Mouse (Mus musculus) ES-E14 (cell line): ENCODE results near the gene Med13l. TPM values are rescaled to one million over a fixed set of nuclear protein-coding genes. Genes with fewer than 3 reads are reported as not detected.

ENCODE experiments used
- DNase-seq: peaks from one replicate; pipeline ENCODE4 v3.0.0-alpha.2; 2013; ENCODE audit warnings: low read depth, low spot score
- H3K27ac ChIP-seq: 2 replicates; pipeline ENCODE4 v1.5.1; 2012; ENCODE audit warnings: low read depth, mild to moderate bottlenecking, low read length, moderate library complexity, mixed read lengths; ENCODE audit not compliant: poor library complexity, insufficient read depth, severe bottlenecking
- H3K36me3 ChIP-seq: 2 replicates; pipeline ENCODE4 v1.6.1; 2012; ENCODE audit warnings: mild to moderate bottlenecking, low read length, moderate library complexity, mixed read lengths; ENCODE audit not compliant: control insufficient read depth, poor library complexity, insufficient read depth, severe bottlenecking
- H3K4me1 ChIP-seq, 2 experiments: fragments of 150-350 bp in 1 of 2; sonication (generic) in 1 of 2; 2 replicates each; pipeline ENCODE4 v1.6.1; 2012; ENCODE audit warnings: low read length in 2 of 2, mild to moderate bottlenecking in 1 of 2, mixed read lengths in 1 of 2; ENCODE audit not compliant: control insufficient read depth in 2 of 2, insufficient read depth in 2 of 2, poor library complexity in 1 of 2
- H3K4me3 ChIP-seq, 2 experiments: fragments of 150-350 bp in 1 of 2; sonication (generic) in 1 of 2; 2 replicates each; pipeline ENCODE4 v1.5.1; 2012; ENCODE audit warnings: low read length in 2 of 2, low read depth in 1 of 2, mild to moderate bottlenecking in 1 of 2, mixed read lengths in 1 of 2; ENCODE audit not compliant: insufficient read depth in 1 of 2, poor library complexity in 1 of 2, severe bottlenecking in 1 of 2
- H3K9ac ChIP-seq: 2 replicates; pipeline ENCODE4 v1.6.1; 2012; ENCODE audit warnings: low read depth, mild to moderate bottlenecking, low read length, mixed read lengths; ENCODE audit not compliant: poor library complexity, insufficient read depth, severe bottlenecking
- H3K9me3 ChIP-seq: fragments of 150-350 bp; sonication (generic); 2 replicates; pipeline ENCODE4 v1.6.1; 2012; ENCODE audit warnings: low read depth, mild to moderate bottlenecking, low read length; ENCODE audit not compliant: control insufficient read depth, insufficient read depth
- CHD2 ChIP-seq: IDR thresholded peaks from 2 replicates; pipeline ENCODE4 v1.6.1; 2014; ENCODE audit warnings: mild to moderate bottlenecking, low read depth, low read length, inconsistent platforms
- HCFC1 ChIP-seq: IDR thresholded peaks from 2 replicates; pipeline ENCODE4 v1.6.1; 2012; ENCODE audit warnings: low read length, inconsistent platforms, borderline replicate concordance; ENCODE audit not compliant: insufficient read depth
- MAFK ChIP-seq: IDR thresholded peaks from 2 replicates; pipeline ENCODE4 v1.6.1; 2014; ENCODE audit warnings: mild to moderate bottlenecking, low read depth, low read length, inconsistent platforms; ENCODE audit not compliant: insufficient read depth
- ZC3H11A ChIP-seq: IDR thresholded peaks from 2 replicates; pipeline ENCODE4 v1.6.1; 2012; ENCODE audit warnings: low read depth, mild to moderate bottlenecking, inconsistent platforms, low read length, borderline replicate concordance
- ZNF384 ChIP-seq: IDR thresholded peaks from 2 replicates; pipeline ENCODE4 v1.6.1; 2012; ENCODE audit warnings: low read depth, low read length, inconsistent platforms
- in situ Hi-C, 2 experiments: fragments of 600-800 bp; cut with MboI; formaldehyde crosslinking; loops; one replicate each; pipeline ENCODE4 v1.15.1; 2025; ENCODE audit warnings: low sequenced_read_pairs in 2 of 2, inconsistent platforms in 1 of 2; ENCODE audit not compliant: unreplicated experiment in 2 of 2
- total RNA-seq: library from RNA; depleted of rRNA; stranded (reverse); fragments of 300-350 nt; gene quantifications from 2 replicates; pipeline ENCODE4 v1.2.3, GENCODE M21; 2012

Gene Med13l
- total RNA-seq, 1 experiment = 52.4 TPM

GRCm38 (mm10) chr5:118704148-118704547, 143.7 kb downstream of the Med13l start:
- Histone ChIP-seq H3K4me1 (peaks cover 0 to 13% of the 10 kb centered on the region in 2 experiments; a peak in 2 of 4 replicates), H3K36me3 (no peaks in the 10 kb centered on the region; the same call in 1 of the 2 replicates), H3K9me3 (no peaks in the 10 kb centered on the region), H3K9ac (no peak overlapping the region), H3K4me3 (no peak overlapping the region), H3K27ac (no peak overlapping the region)
- in situ Hi-C loops = no loop called here
- no peak for DNase-seq
- TF ChIP-seq HCFC1 (no peak), MAFK (no peak), ZC3H11A (no peak), ZNF384 (no peak), CHD2 (no peak)

- H3K4me1 ChIP-seq = peaks cover 0 to 15% of the 10 kb centered on the region in 2 experiments; a peak in 2 of 4 replicates
These were observed 144.5 kb downstream of the Med13l start for GRCm38 (mm10) chr5:118704960-118705359.

GRCm38 (mm10) chr5:118706009-118706408, 145.5 kb downstream of the Med13l start:
- H3K4me3 ChIP-seq = no peak overlapping the region
- no peak for DNase-seq
- H3K4me1 ChIP-seq = peaks cover 0 to 15% of the 10 kb centered on the region in 2 experiments; a peak in 1 of 4 replicates
- no peak overlapping the region for H3K9ac ChIP-seq
- in situ Hi-C loops = no loop called here
- no peaks in the 10 kb centered on the region; the same call in 1 of the 2 replicates for H3K36me3 ChIP-seq
- no peaks in the 10 kb centered on the region for H3K9me3 ChIP-seq
- no peak overlapping the region for H3K27ac ChIP-seq
- TF ChIP-seq MAFK (no peak), ZNF384 (no peak), HCFC1 (no peak), CHD2 (no peak), ZC3H11A (no peak)

More at GRCm38 (mm10) chr5:118704960-118705359, 144.5 kb downstream of the Med13l start:
- H3K9me3 ChIP-seq = no peaks in the 10 kb centered on the region
- H3K4me3 ChIP-seq = no peak overlapping the region
- no peaks in the 10 kb centered on the region; the same call in 1 of the 2 replicates for H3K36me3 ChIP-seq
- in situ Hi-C loops = no loop called here
- TF ChIP-seq MAFK = no peak
- no peak for TF ChIP-seq CHD2
- no peak for TF ChIP-seq ZNF384
- no peak for TF ChIP-seq HCFC1
- no peak for TF ChIP-seq ZC3H11A
- H3K27ac ChIP-seq = no peak overlapping the region
- no peak overlapping the region for H3K9ac ChIP-seq
- DNase-seq = no peak

GRCm38 (mm10) chr5:118706414-118706813, 145.9 kb downstream of the Med13l start:
- Histone ChIP-seq H3K9ac (no peak overlapping the region), H3K4me3 (no peak overlapping the region), H3K4me1 (peaks cover 0 to 11% of the 10 kb centered on the region in 2 experiments; a peak in 1 of 4 replicates), H3K27ac (no peak overlapping the region), H3K9me3 (no peaks in the 10 kb centered on the region), H3K36me3 (no peaks in the 10 kb centered on the region; the same call in 1 of the 2 replicates)
- in situ Hi-C loops = no loop called here
- TF ChIP-seq CHD2 (no peak), MAFK (no peak), HCFC1 (no peak), ZC3H11A (no peak)
- DNase-seq = no peak

- Histone ChIP-seq H3K4me3 (no peak overlapping the region), H3K4me1 (peaks cover 0 to 10% of the 10 kb centered on the region in 2 experiments; a peak in 1 of 4 replicates), H3K9ac (no peak overlapping the region), H3K27ac (no peak overlapping the region), H3K9me3 (no peaks in the 10 kb centered on the region), H3K36me3 (no peaks in the 10 kb centered on the region; the same call in 1 of the 2 replicates)
- TF ChIP-seq ZNF384 (no peak), ZC3H11A (no peak), HCFC1 (no peak), CHD2 (no peak), MAFK (no peak)
- in situ Hi-C loops = no loop called here
- no peak for DNase-seq
These were observed 147.0 kb downstream of the Med13l start for GRCm38 (mm10) chr5:118707501-118707900.
